Mouse (Mus musculus): ENCODE results near the gene Trem2. TPM values are rescaled to one million over a fixed set of nuclear protein-coding genes. Genes with fewer than 3 reads are reported as not detected.

Trem2 gene
- polyA plus RNA-seq, 2 experiments = 3.1 to 3.5 TPM

- peaks cover 0 to 4% of the 10 kb centered on the region in 2 experiments; a peak in 1 of 4 replicates for H3K4me1 ChIP-seq (replicated peaks; ENCODE audit: control insufficient read depth in 2 of 2, insufficient read depth in 2 of 2, low read length in 1 of 2)
- no peaks in the 10 kb centered on the region for H3K27me3 ChIP-seq (ENCODE audit: control insufficient read depth, insufficient read depth, low read length)
- peaks cover 80% of the 10 kb centered on the region for H3K36me3 ChIP-seq (replicated peaks; ENCODE audit: control insufficient read depth, insufficient read depth, low read depth)
- no peaks in the 10 kb centered on the region for H3K9me3 ChIP-seq (ENCODE audit: control insufficient read depth, low read length)
- TF ChIP-seq CTCF (IDR thresholded peaks at IDR 0.05; ENCODE audit: low read depth) (no peak), EP300 (IDR thresholded peaks at IDR 0.05; ENCODE audit: low read depth) (no peak)
- DNase-seq (ENCODE audit: low read depth in 3 of 3, low spot score in 3 of 3) (no peak), ATAC-seq (ENCODE audit: insufficient read depth) (no peak)
- H3K4me3 ChIP-seq (ENCODE audit: insufficient read depth in 1 of 2, low read depth in 2 of 2, low read length in 2 of 2) = no peak overlapping the region
- no peak overlapping the region for H3K27ac ChIP-seq
- WGBS (ENCODE audit: insufficient replicate concordance) = 59% methylated on average over 5 of the region's 5 CpGs
- no peak overlapping the region for H3K4me2 ChIP-seq (ENCODE audit: low read depth)
- no peak overlapping the region for H3K9ac ChIP-seq (replicated peaks)
These were observed 43.2 kb downstream of the Trem2 start for GRCm38 (mm10) chr17:48389442-48389841.

DNA sequence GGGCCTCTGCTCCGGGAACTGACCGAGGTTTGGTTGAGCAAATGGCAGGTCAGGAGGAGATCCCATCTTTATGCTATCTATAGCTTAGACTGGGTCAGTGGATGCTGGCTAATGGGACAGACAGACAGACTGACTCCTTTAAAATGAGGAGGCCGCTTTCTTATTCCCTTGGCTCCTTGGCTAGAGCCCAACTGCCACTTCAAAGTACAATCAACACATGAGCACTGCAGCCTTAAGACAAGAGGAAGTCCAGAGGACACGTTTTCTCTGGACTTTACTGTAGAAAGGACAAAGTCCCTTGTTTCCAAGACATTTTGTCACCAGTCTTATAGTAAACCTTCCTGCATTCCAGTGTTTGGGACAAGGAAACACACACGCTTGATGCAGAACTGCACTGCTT lies 45.2 kb downstream of the Trem2 start:
- H3K4me3 ChIP-seq (ENCODE audit: insufficient read depth in 1 of 2, low read depth in 2 of 2, low read length in 2 of 2) = no peak overlapping the region
- 0 out of 4 replicates have a peak, but pooled peaks cover 0 to 2% of the 10 kb centered on the region in 2 experiments for H3K4me1 ChIP-seq (replicated peaks; ENCODE audit: control insufficient read depth in 2 of 2, insufficient read depth in 2 of 2, low read length in 1 of 2)
- WGBS (ENCODE audit: insufficient replicate concordance) = 88% methylated on average over 5 of the region's 5 CpGs
- no peak for DNase-seq (ENCODE audit: low read depth in 3 of 3, low spot score in 3 of 3)
- H3K27ac ChIP-seq = no peak overlapping the region
- no peaks in the 10 kb centered on the region for H3K27me3 ChIP-seq (ENCODE audit: control insufficient read depth, insufficient read depth, low read length)
- peaks cover 97% of the 10 kb centered on the region for H3K36me3 ChIP-seq (replicated peaks; ENCODE audit: control insufficient read depth, insufficient read depth, low read depth)
- no peak for TF ChIP-seq EP300 (IDR thresholded peaks at IDR 0.05; ENCODE audit: low read depth)
- TF ChIP-seq CTCF (IDR thresholded peaks at IDR 0.05; ENCODE audit: low read depth) = no peak
- H3K9me3 ChIP-seq (ENCODE audit: control insufficient read depth, low read length) = no peaks in the 10 kb centered on the region
- no peak for ATAC-seq (ENCODE audit: insufficient read depth)
- H3K4me2 ChIP-seq (ENCODE audit: low read depth) = no peak overlapping the region
- no peak overlapping the region for H3K9ac ChIP-seq (replicated peaks)

- Histone ChIP-seq H3K4me1 (replicated peaks; ENCODE audit: control insufficient read depth in 2 of 2, insufficient read depth in 2 of 2, low read length in 1 of 2) (0 out of 4 replicates have a peak, but pooled peaks cover 0 to 2% of the 10 kb centered on the region in 2 experiments), H3K9me3 (ENCODE audit: control insufficient read depth, low read length) (no peaks in the 10 kb centered on the region), H3K9ac (replicated peaks) (no peak overlapping the region), H3K4me2 (ENCODE audit: low read depth) (no peak overlapping the region), H3K27ac (no peak overlapping the region), H3K36me3 (replicated peaks; ENCODE audit: control insufficient read depth, insufficient read depth, low read depth) (peaks cover 93% of the 10 kb centered on the region), H3K4me3 (ENCODE audit: insufficient read depth in 1 of 2, low read depth in 2 of 2, low read length in 2 of 2) (no peak overlapping the region), H3K27me3 (ENCODE audit: control insufficient read depth, insufficient read depth, low read length) (no peaks in the 10 kb centered on the region)
- ATAC-seq (ENCODE audit: insufficient read depth) (no peak), DNase-seq (ENCODE audit: low read depth in 3 of 3, low spot score in 3 of 3) (no peak)
- TF ChIP-seq EP300 (IDR thresholded peaks at IDR 0.05; ENCODE audit: low read depth) (no peak), CTCF (IDR thresholded peaks at IDR 0.05; ENCODE audit: low read depth) (no peak)
- WGBS (ENCODE audit: insufficient replicate concordance) = 88% methylated on average over 3 of the region's 3 CpGs
These were observed 46.4 kb downstream of the Trem2 start for GRCm38 (mm10) chr17:48392616-48393015.

GRCm38 (mm10) chr17:48401710-48402109 lies 55.5 kb downstream of the Trem2 start:
- WGBS (ENCODE audit: insufficient replicate concordance) = 83% methylated on average over 4 of the region's 4 CpGs
- no peak overlapping the region for H3K4me3 ChIP-seq (ENCODE audit: insufficient read depth in 1 of 2, low read depth in 2 of 2, low read length in 2 of 2)
- no peak overlapping the region for H3K4me2 ChIP-seq (ENCODE audit: low read depth)
- ATAC-seq (ENCODE audit: insufficient read depth) (no peak), DNase-seq (ENCODE audit: low read depth in 3 of 3, low spot score in 3 of 3) (no peak)
- H3K36me3 ChIP-seq (replicated peaks; ENCODE audit: control insufficient read depth, insufficient read depth, low read depth) = peaks cover 47% of the 10 kb centered on the region
- H3K27me3 ChIP-seq (ENCODE audit: control insufficient read depth, insufficient read depth, low read length) = no peaks in the 10 kb centered on the region
- no peak for TF ChIP-seq CTCF (IDR thresholded peaks at IDR 0.05; ENCODE audit: low read depth)
- TF ChIP-seq EP300 (IDR thresholded peaks at IDR 0.05; ENCODE audit: low read depth) = no peak
- H3K9me3 ChIP-seq (ENCODE audit: control insufficient read depth, low read length) = no peaks in the 10 kb centered on the region
- peaks cover 22 to 30% of the 10 kb centered on the region in 2 experiments for H3K4me1 ChIP-seq (replicated peaks; ENCODE audit: control insufficient read depth in 2 of 2, insufficient read depth in 2 of 2, low read length in 1 of 2)
- H3K27ac ChIP-seq = no peak overlapping the region
- no peak overlapping the region for H3K9ac ChIP-seq (replicated peaks)

DNA sequence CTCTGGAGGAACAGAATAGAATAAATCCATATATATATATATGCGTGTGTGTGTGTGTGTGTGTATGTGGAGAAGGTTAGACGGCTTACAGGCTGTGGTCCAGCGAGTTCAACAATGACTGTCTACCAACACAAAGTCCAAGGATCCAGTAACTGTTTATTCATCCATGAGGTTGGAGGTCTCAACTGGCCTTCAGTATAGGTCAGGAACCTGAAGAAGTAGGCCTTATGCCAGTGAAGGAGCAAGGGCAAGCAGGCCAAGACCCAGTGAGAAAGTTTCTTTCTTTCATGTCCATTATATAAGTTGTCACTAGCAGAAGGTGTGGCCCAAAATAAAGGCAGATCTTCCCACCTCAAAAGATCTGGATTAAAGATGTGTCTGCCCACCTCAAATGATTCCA lies 56.5 kb downstream of the Trem2 start:
- H3K27ac ChIP-seq = no peak overlapping the region
- H3K4me3 ChIP-seq (ENCODE audit: insufficient read depth in 1 of 2, low read depth in 2 of 2, low read length in 2 of 2) = no peak overlapping the region
- no peak for ATAC-seq (ENCODE audit: insufficient read depth)
- TF ChIP-seq EP300 (IDR thresholded peaks at IDR 0.05; ENCODE audit: low read depth) (no peak), CTCF (IDR thresholded peaks at IDR 0.05; ENCODE audit: low read depth) (no peak)
- peaks cover 32 to 40% of the 10 kb centered on the region in 2 experiments for H3K4me1 ChIP-seq (replicated peaks; ENCODE audit: control insufficient read depth in 2 of 2, insufficient read depth in 2 of 2, low read length in 1 of 2)
- no peaks in the 10 kb centered on the region for H3K27me3 ChIP-seq (ENCODE audit: control insufficient read depth, insufficient read depth, low read length)
- no peak for DNase-seq (ENCODE audit: low read depth in 3 of 3, low spot score in 3 of 3)
- H3K36me3 ChIP-seq (replicated peaks; ENCODE audit: control insufficient read depth, insufficient read depth, low read depth) = peaks cover 38% of the 10 kb centered on the region
- no peak overlapping the region for H3K9ac ChIP-seq (replicated peaks)
- H3K4me2 ChIP-seq (ENCODE audit: low read depth) = no peak overlapping the region
- 76% methylated on average over 3 of the region's 3 CpGs for WGBS (ENCODE audit: insufficient replicate concordance)
- no peaks in the 10 kb centered on the region for H3K9me3 ChIP-seq (ENCODE audit: control insufficient read depth, low read length)

Other genes with a start within 250 kb of the Trem2 start
- gene 9830107B12Rik, start 200.1 kb upstream of the Trem2 start, polyA plus RNA-seq (2012; rRNA removed) = 0.08 and 0.19 TPM in 2 replicates
- 0.18 and 0.33 TPM in 2 replicates for gene 9830107B12Rik, start 200.1 kb upstream of the Trem2 start, polyA plus RNA-seq (2014; fragmentation: Nextera tagmentation; extraction: Ambion mirVana)
- 0.20 and 0.25 TPM in 2 replicates for gene A530064D06Rik, start 179.1 kb upstream of the Trem2 start, polyA plus RNA-seq (2012; rRNA removed)
- gene A530064D06Rik, start 179.1 kb upstream of the Trem2 start, polyA plus RNA-seq (2014; fragmentation: Nextera tagmentation; extraction: Ambion mirVana) = 0.44 and 0.51 TPM in 2 replicates
- 0.32 TPM in 2 replicates for gene Trem1, start 113.6 kb upstream of the Trem2 start, polyA plus RNA-seq (2012; rRNA removed)
- gene Trem1, start 113.6 kb upstream of the Trem2 start, polyA plus RNA-seq (2014; fragmentation: Nextera tagmentation; extraction: Ambion mirVana) = 0.58 and 0.84 TPM in 2 replicates
- gene Trem3, start 98.6 kb upstream of the Trem2 start, polyA plus RNA-seq (2012; rRNA removed) = 1.2 and 1.6 TPM in 2 replicates
- 2.8 and 4.1 TPM in 2 replicates for gene Trem3, start 98.6 kb upstream of the Trem2 start, polyA plus RNA-seq (2014; fragmentation: Nextera tagmentation; extraction: Ambion mirVana)
- 4.3 and 4.6 TPM in 2 replicates for gene Treml4, start 82.1 kb upstream of the Trem2 start, polyA plus RNA-seq (2012; rRNA removed)
- gene Treml4, start 82.1 kb upstream of the Trem2 start, polyA plus RNA-seq (2014; fragmentation: Nextera tagmentation; extraction: Ambion mirVana) = 3.3 and 5.7 TPM in 2 replicates
- 10.6 and 10.7 TPM in 2 replicates for gene Treml2, start 46.9 kb upstream of the Trem2 start, polyA plus RNA-seq (2012; rRNA removed)
- gene Treml2, start 46.9 kb upstream of the Trem2 start, polyA plus RNA-seq (2014; fragmentation: Nextera tagmentation; extraction: Ambion mirVana) = 2.1 and 2.7 TPM in 2 replicates
- 1.8 and 2.4 TPM in 2 replicates for gene B430306N03Rik, start 30.3 kb upstream of the Trem2 start, polyA plus RNA-seq (2012; rRNA removed)
- gene B430306N03Rik, start 30.3 kb upstream of the Trem2 start, polyA plus RNA-seq (2014; fragmentation: Nextera tagmentation; extraction: Ambion mirVana) = 1.9 and 2.6 TPM in 2 replicates
- 16.2 and 16.4 TPM in 2 replicates for gene Treml1, start 13.5 kb downstream of the Trem2 start, polyA plus RNA-seq (2012; rRNA removed)
- gene Treml1, start 13.5 kb downstream of the Trem2 start, polyA plus RNA-seq (2014; fragmentation: Nextera tagmentation; extraction: Ambion mirVana) = 13.9 and 20.3 TPM in 2 replicates
- 31.6 and 32.7 TPM in 2 replicates for gene Nfya, start 63.5 kb downstream of the Trem2 start, polyA plus RNA-seq (2012; rRNA removed)
- 6.9 and 8.2 TPM in 2 replicates for gene Nfya, start 63.5 kb downstream of the Trem2 start, polyA plus RNA-seq (2014; fragmentation: Nextera tagmentation; extraction: Ambion mirVana)
- gene Oard1, start 63.6 kb downstream of the Trem2 start, polyA plus RNA-seq (2012; rRNA removed) = 16.6 and 28.2 TPM in 2 replicates
- gene Oard1, start 63.6 kb downstream of the Trem2 start, polyA plus RNA-seq (2014; fragmentation: Nextera tagmentation; extraction: Ambion mirVana) = 51.1 and 52.4 TPM in 2 replicates
- 0.12 and 0.27 TPM in 2 replicates for gene Apobec2, start 86.5 kb downstream of the Trem2 start, polyA plus RNA-seq (2012; rRNA removed)
- gene Apobec2, start 86.5 kb downstream of the Trem2 start, polyA plus RNA-seq (2014; fragmentation: Nextera tagmentation; extraction: Ambion mirVana) = 0.36 and 0.48 TPM in 2 replicates
- gene Tspo2, start 105.1 kb downstream of the Trem2 start, polyA plus RNA-seq (2012; rRNA removed) = 169 and 210 TPM in 2 replicates
- 168 and 176 TPM in 2 replicates for gene Tspo2, start 105.1 kb downstream of the Trem2 start, polyA plus RNA-seq (2014; fragmentation: Nextera tagmentation; extraction: Ambion mirVana)
- gene Unc5cl, start 108.5 kb downstream of the Trem2 start, polyA plus RNA-seq (2012; rRNA removed) = 4.8 and 5.8 TPM in 2 replicates
- gene Unc5cl, start 108.5 kb downstream of the Trem2 start, polyA plus RNA-seq (2014; fragmentation: Nextera tagmentation; extraction: Ambion mirVana) = 3.0 and 4.2 TPM in 2 replicates

Data from liver, embryonic 14.5 days (tissue).